Mouse (Mus musculus) heart, embryonic 13.5 days (tissue): ENCODE data around the gene Abcb8. TPM values are rescaled to one million over a fixed set of nuclear protein-coding genes. Genes with fewer than 3 reads are reported as not detected.
"Not testable (repeated sequence)": the region's sequence is repeated elsewhere in the genome, so short reads cannot be mapped to it uniquely, and the experiment has no call there.

Experiments used
- ATAC-seq: fragments of 200-750 bp; cut with Nextera tagmentation; 2 replicates; pipeline ENCODE4 v1.8.0; 2017; ENCODE audit warnings: moderate TSS enrichment; ENCODE audit not compliant: insufficient number of reproducible peaks, low FRiP score, low TSS enrichment; ENCODE audit errors: extremely low read depth
- H3K27ac ChIP-seq: fragments of 300-500 bp; sonication (generic); replicated peaks from 2 replicates; pipeline ENCODE4 v1.5.1; 2015; ENCODE audit warnings: moderate library complexity, mild to moderate bottlenecking, inconsistent platforms
- H3K27me3 ChIP-seq: fragments of 300-500 bp; sonication (generic); replicated peaks from 2 replicates; pipeline ENCODE4 v1.6.1; 2015; ENCODE audit warnings: mild to moderate bottlenecking, inconsistent platforms
- H3K36me3 ChIP-seq: fragments of 300-500 bp; sonication (generic); 2 replicates; pipeline ENCODE4 v1.6.1; 2015; ENCODE audit warnings: mild to moderate bottlenecking, inconsistent platforms
- H3K4me1 ChIP-seq: fragments of 300-500 bp; sonication (generic); 2 replicates; pipeline ENCODE4 v1.6.1; 2015; ENCODE audit warnings: inconsistent platforms
- H3K4me2 ChIP-seq: fragments of 300-500 bp; sonication (generic); 2 replicates; pipeline ENCODE4 v1.6.1; 2015; ENCODE audit warnings: inconsistent platforms, mild to moderate bottlenecking, moderate library complexity
- H3K4me3 ChIP-seq: fragments of 300-500 bp; sonication (generic); 2 replicates; pipeline ENCODE4 v1.5.1; 2015; ENCODE audit warnings: moderate library complexity, mild to moderate bottlenecking, inconsistent platforms
- H3K9ac ChIP-seq: fragments of 300-500 bp; sonication (generic); 2 replicates; pipeline ENCODE4 v1.6.1; 2015; ENCODE audit warnings: inconsistent platforms, mild to moderate bottlenecking, moderate library complexity
- H3K9me3 ChIP-seq: fragments of 300-500 bp; sonication (generic); 2 replicates; pipeline ENCODE4 v1.6.1; 2016; ENCODE audit warnings: inconsistent platforms
- WGBS: fragments of 180-500 bp; shearing (Covaris S2); methylation state at CpG from one replicate; pipeline ENCODE4 v1.1.7; 2015; ENCODE audit warnings: mixed read lengths; 5-methylcytosine and 5-hydroxymethylcytosine counted together
- polyA plus RNA-seq: library from polyadenylated mRNA; unstranded; fragments of >200 nt; fragmentation: Nextera tagmentation; extraction: Ambion mirVana; gene quantifications from 2 replicates; pipeline ENCODE4 v1.2.1, GENCODE M21; 2015

The Abcb8 gene
- polyA plus RNA-seq, 1 experiment from 2014 or later, result 62.0 TPM

DNA sequence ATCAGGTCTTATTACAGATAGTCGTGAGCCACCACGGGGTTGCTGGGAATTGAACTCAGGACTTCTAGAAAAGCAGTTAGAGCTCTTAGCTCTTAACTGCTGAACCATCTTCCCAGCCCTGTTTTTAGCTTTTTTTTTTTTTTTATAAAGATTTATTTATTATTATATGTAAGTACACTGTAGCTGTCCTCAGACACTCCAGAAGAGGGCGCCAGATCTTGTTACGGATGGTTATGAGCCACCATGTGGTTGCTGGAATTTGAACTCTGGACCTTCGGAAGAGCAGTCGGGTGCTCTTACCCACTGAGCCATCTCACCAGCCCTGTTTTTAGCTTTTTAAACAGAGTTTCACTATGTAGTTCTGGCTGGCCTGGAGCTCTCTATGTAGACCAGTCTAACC is 2.8 kb downstream of the Abcb8 start:
- H3K27me3 ChIP-seq, H3K4me3 ChIP-seq, ATAC-seq, H3K4me2 ChIP-seq, H3K9ac ChIP-seq, H3K9me3 ChIP-seq, H3K27ac ChIP-seq: not testable (repeated sequence)
- 89% methylated on average over 6 of the region's 6 CpGs for WGBS
- Histone ChIP-seq H3K4me1 (peaks cover 23% of the 10 kb centered on the region), H3K36me3 (peaks cover 25% of the 10 kb centered on the region)

GRCm38 (mm10) chr5:24399686-24400085 is 6.2 kb downstream of the Abcb8 start:
- no peak overlapping the region for H3K4me3 ChIP-seq
- H3K9ac ChIP-seq, result no peak overlapping the region
- no peaks in the 10 kb centered on the region for H3K9me3 ChIP-seq
- H3K36me3 ChIP-seq, result peaks cover 58% of the 10 kb centered on the region
- H3K4me1 ChIP-seq, result peaks cover 7% of the 10 kb centered on the region
- ATAC-seq, result no peak
- H3K4me2 ChIP-seq, result no peak overlapping the region
- H3K27ac ChIP-seq, result no peak overlapping the region
- WGBS, result 67% methylated on average over 10 of the region's 10 CpGs
- no peaks in the 10 kb centered on the region for H3K27me3 ChIP-seq

GRCm38 (mm10) chr5:24400362-24400761 is 6.9 kb downstream of the Abcb8 start:
- Histone ChIP-seq H3K9me3 (no peaks in the 10 kb centered on the region), H3K27ac (no peak overlapping the region), H3K36me3 (peaks cover 64% of the 10 kb centered on the region), H3K4me2 (no peak overlapping the region), H3K27me3 (no peaks in the 10 kb centered on the region), H3K4me1 (0 out of 2 replicates have a peak, but pooled peaks cover under 1% of the 10 kb centered on the region), H3K4me3 (no peak overlapping the region), H3K9ac (no peak overlapping the region)
- 90% methylated on average over 11 of the region's 11 CpGs for WGBS
- ATAC-seq, result no peak

DNA sequence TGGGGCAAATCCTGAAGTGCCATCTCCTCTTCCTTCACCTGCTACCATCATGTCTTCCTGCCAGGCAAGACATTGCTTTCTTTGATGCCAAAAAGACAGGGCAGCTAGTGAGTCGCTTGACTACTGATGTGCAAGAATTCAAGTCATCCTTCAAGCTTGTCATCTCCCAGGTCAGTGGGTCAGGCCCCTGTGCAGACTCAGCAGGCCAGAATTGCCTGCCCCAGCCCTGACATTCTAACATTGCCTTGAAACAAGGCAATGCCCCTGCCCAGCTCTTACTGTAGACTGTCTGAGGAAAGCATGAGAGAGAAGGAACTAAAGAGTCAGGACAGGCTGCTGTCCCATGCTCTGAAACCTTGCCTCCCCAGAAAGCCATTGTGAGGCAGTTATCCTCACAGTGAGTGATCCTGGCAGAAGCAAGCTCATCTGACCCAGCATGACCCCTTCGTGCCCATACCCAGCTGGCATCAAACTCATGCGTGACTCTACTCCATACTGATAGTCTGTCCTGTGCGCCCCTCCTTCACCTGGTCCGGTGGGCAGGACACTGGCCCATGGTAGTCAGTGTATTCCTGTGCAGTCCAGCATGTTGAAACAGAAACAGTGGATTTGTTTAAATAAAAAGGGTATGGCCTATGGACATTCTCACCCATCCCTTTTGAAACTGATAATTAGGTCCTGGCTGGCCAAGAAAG is 7.6 kb downstream of the Abcb8 start:
- Histone ChIP-seq H3K4me3 (no peak overlapping the region), H3K36me3 (peaks cover 68% of the 10 kb centered on the region), H3K27me3 (no peaks in the 10 kb centered on the region), H3K9ac (no peak overlapping the region), H3K4me2 (no peak overlapping the region), H3K27ac (no peak overlapping the region), H3K4me1 (no peaks in the 10 kb centered on the region), H3K9me3 (no peaks in the 10 kb centered on the region)
- no peak for ATAC-seq
- WGBS, result 85% methylated on average over 5 of the region's 5 CpGs

- Histone ChIP-seq H3K9me3 (no peaks in the 10 kb centered on the region), H3K4me3 (no peak overlapping the region), H3K4me2 (no peak overlapping the region), H3K9ac (no peak overlapping the region), H3K27ac (no peak overlapping the region), H3K27me3 (no peaks in the 10 kb centered on the region), H3K4me1 (no peaks in the 10 kb centered on the region), H3K36me3 (peaks cover 72% of the 10 kb centered on the region)
- no peak for ATAC-seq
- 65% methylated on average over 9 of the region's 9 CpGs for WGBS
These were observed 8.5 kb downstream of the Abcb8 start for GRCm38 (mm10) chr5:24401969-24402368.

- Histone ChIP-seq H3K36me3 (peaks cover 96% of the 10 kb centered on the region), H3K9me3 (no peaks in the 10 kb centered on the region), H3K27me3 (no peaks in the 10 kb centered on the region), H3K27ac (no peak overlapping the region), H3K9ac (no peak overlapping the region), H3K4me3 (no peak overlapping the region), H3K4me2 (no peak overlapping the region), H3K4me1 (no peaks in the 10 kb centered on the region)
- no peak for ATAC-seq
- 77% methylated on average over 6 of the region's 6 CpGs for WGBS
These were observed 11.3 kb downstream of the Abcb8 start for GRCm38 (mm10) chr5:24404594-24405360.

DNA sequence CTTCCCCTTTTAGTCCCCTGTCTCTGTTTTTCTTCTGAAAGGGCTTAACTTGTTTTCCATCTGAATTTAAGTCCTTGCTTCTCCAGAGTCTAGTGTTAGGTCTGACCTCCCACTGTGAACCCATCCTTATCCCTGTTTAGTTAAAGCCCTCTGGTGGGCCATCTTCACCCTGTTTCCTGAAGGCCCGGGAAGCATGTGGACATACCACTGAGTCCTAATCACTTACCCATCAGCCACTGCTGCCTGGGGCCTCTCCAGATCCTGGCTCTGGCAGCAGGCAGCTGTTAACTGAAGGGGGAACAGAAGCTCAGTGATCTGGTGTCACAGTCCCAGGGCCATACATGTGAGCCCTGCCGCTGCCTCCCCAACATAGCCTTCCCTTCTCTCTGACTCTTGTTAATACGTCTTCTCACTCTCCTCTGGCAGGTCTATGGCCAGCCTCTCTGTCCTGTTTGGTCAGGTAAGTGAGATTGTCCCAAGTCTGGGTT is 12.0 kb downstream of the Abcb8 start:
- no peaks in the 10 kb centered on the region for H3K27me3 ChIP-seq
- H3K4me3 ChIP-seq, result no peak overlapping the region
- no peak for ATAC-seq
- H3K9ac ChIP-seq, result no peak overlapping the region
- H3K36me3 ChIP-seq, result peaks cover 92% of the 10 kb centered on the region
- 53% methylated on average over 3 of the region's 3 CpGs for WGBS
- no peak overlapping the region for H3K4me2 ChIP-seq
- no peaks in the 10 kb centered on the region for H3K9me3 ChIP-seq
- no peak overlapping the region for H3K27ac ChIP-seq
- H3K4me1 ChIP-seq, result no peaks in the 10 kb centered on the region

GRCm38 (mm10) chr5:24408651-24409050 is 15.2 kb downstream of the Abcb8 start:
- WGBS, result 83% methylated on average over 13 of the region's 13 CpGs
- no peaks in the 10 kb centered on the region for H3K9me3 ChIP-seq
- no peak for ATAC-seq

DNA sequence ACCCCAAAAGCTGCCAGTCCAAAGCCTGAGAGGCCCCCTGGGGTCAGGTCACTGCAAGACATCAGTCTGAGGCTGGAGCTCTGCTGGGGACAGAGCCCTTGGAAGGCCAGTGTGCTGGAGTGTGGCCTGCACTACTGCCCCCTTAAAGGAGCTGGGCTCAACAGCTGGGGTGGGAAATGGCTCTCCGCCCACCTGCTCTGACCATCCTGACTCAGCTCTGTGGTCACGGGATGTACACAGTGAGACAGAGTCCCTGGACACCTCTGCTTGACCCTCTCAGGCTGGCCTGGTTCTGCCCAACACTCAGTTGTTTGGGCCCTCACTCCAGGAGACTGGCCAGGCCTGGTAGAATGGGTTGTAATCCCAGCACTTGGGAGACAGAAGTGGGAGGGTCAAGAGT is 16.0 kb downstream of the Abcb8 start:
- peaks cover 53% of the 10 kb centered on the region for H3K36me3 ChIP-seq
- H3K9me3 ChIP-seq, result no peaks in the 10 kb centered on the region
- H3K4me2 ChIP-seq, result no peak overlapping the region
- H3K27ac ChIP-seq, result no peak overlapping the region
- no peak for ATAC-seq
- peaks cover 9% of the 10 kb centered on the region for H3K27me3 ChIP-seq
- 89% methylated on average over 2 of the region's 2 CpGs for WGBS
- peaks cover 4% of the 10 kb centered on the region; the same call in 1 of the 2 replicates for H3K4me1 ChIP-seq
- no peak overlapping the region for H3K9ac ChIP-seq
- no peak overlapping the region for H3K4me3 ChIP-seq

More at GRCm38 (mm10) chr5:24408651-24409050, 15.2 kb downstream of the Abcb8 start:
- no peak overlapping the region for H3K4me2 ChIP-seq
- H3K27ac ChIP-seq, result no peak overlapping the region
- H3K4me3 ChIP-seq, result no peak overlapping the region
- H3K36me3 ChIP-seq, result peaks cover 62% of the 10 kb centered on the region
- peaks cover 4% of the 10 kb centered on the region; the same call in 1 of the 2 replicates for H3K4me1 ChIP-seq
- H3K27me3 ChIP-seq, result peaks cover 2% of the 10 kb centered on the region
- no peak overlapping the region for H3K9ac ChIP-seq

- no peak overlapping the region for H3K4me2 ChIP-seq
- peaks cover 11% of the 10 kb centered on the region for H3K4me1 ChIP-seq
- no peaks in the 10 kb centered on the region for H3K9me3 ChIP-seq
- 70% methylated on average over 2 of the region's 2 CpGs for WGBS
- no peak for ATAC-seq
- H3K27me3 ChIP-seq, result peaks cover 18% of the 10 kb centered on the region
- H3K4me3 ChIP-seq, result no peak overlapping the region
- H3K9ac ChIP-seq, result no peak overlapping the region
- no peak overlapping the region for H3K27ac ChIP-seq
- peaks cover 29% of the 10 kb centered on the region for H3K36me3 ChIP-seq
These were observed 18.6 kb downstream of the Abcb8 start for GRCm38 (mm10) chr5:24412063-24412462.

DNA sequence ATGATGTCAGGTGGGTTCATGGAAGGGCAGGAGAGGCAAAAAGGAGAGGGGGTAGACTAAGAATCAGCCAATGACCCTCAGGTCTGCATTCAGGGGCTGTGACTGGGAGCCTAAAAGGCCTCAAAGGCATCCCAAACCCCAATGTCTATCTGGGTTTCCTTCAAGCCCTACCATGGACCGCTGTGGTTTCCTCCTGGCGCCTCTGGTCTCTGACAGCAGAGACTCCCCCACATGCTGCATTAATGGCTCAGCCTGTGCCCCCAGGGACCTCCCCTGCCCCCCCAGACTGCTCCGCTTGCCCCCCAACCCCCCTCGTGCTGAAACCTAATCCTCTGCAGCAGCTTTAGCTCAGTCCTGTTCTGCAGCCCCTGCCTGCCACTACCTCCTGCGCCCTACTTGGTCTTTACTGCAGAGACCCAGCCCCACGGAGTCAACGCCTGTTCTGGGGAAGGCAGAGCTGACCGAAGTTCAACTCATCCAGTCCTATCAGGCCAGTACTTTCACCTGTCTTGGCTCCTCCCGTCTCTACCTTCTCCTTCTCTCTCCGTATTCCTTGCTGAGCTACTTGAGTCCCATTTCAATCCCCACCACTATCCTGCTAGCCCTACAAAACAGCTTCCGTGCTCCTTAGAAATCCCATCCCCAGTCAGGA is 19.7 kb downstream of the Abcb8 start, which contains the start of gene Asic3:
Asic3 (plus strand) TSS at position 351 of the 652 bp plus-strand sequence.
- no peaks in the 10 kb centered on the region for H3K9me3 ChIP-seq
- H3K4me2 ChIP-seq, result no peak within 1 kb of the TSS
- H3K27ac ChIP-seq, result no peak within 1 kb of the TSS
- WGBS, result 36% methylated on average over 11 of the region's 11 CpGs
- peaks cover 11% of the 10 kb centered on the region for H3K4me1 ChIP-seq
- no peak for ATAC-seq
- H3K36me3 ChIP-seq, result peaks cover 18% of the 10 kb centered on the region
- H3K9ac ChIP-seq, result no peak within 1 kb of the TSS
- no peak within 1 kb of the TSS for H3K4me3 ChIP-seq
- peaks cover 18% of the 10 kb centered on the region for H3K27me3 ChIP-seq
